Mouse (Mus musculus) G1E (cell line): ENCODE data around the gene Stag1. TPM values are rescaled to one million over a fixed set of nuclear protein-coding genes. Genes with fewer than 3 reads are reported as not detected.

Experiments
- ATAC-seq: 2 replicates; pipeline ENCODE4 v1.8.0; 2016; ENCODE audit warnings: mild to moderate bottlenecking; ENCODE audit not compliant: insufficient number of reproducible peaks, poor library complexity, low FRiP score, severe bottlenecking; ENCODE audit errors: extremely low read depth
- DNase-seq: peaks from one replicate; pipeline ENCODE4 v3.0.0; 2012; ENCODE audit warnings: low spot score
- H3K27me3 ChIP-seq: 2 replicates; pipeline ENCODE4 v1.6.1; 2012; ENCODE audit warnings: mild to moderate bottlenecking, low read length, inconsistent platforms; ENCODE audit not compliant: insufficient read depth
- H3K36me3 ChIP-seq: replicated peaks from 2 replicates; pipeline ENCODE3; 2012; ENCODE audit warnings: mild to moderate bottlenecking, inconsistent platforms
- H3K4me1 ChIP-seq: 2 replicates; pipeline ENCODE4 v1.6.1; 2012; ENCODE audit warnings: low read depth, low read length, inconsistent platforms, mixed read lengths; ENCODE audit not compliant: insufficient read depth
- H3K4me3 ChIP-seq: 2 replicates; pipeline ENCODE4 v1.5.1; 2012; ENCODE audit warnings: low read depth, mild to moderate bottlenecking, inconsistent platforms, low read length, moderate library complexity, mixed read lengths
- H3K9me3 ChIP-seq: replicated peaks from 2 replicates; pipeline ENCODE4 v1.6.1; 2012; ENCODE audit warnings: inconsistent platforms
- CTCF ChIP-seq: IDR thresholded peaks from 2 replicates; pipeline ENCODE4 v1.5.1; 2012; ENCODE audit warnings: low read depth, low read length, inconsistent platforms, mixed read lengths
- GATA1 ChIP-seq: IDR thresholded peaks from 2 replicates; pipeline ENCODE4 v1.6.1; 2012; ENCODE audit warnings: borderline replicate concordance, low read length, inconsistent platforms, mixed read lengths
- GATA2 ChIP-seq: IDR thresholded peaks from 2 replicates; pipeline ENCODE4 v1.6.1; 2012; ENCODE audit warnings: low read depth, low read length, inconsistent platforms, borderline replicate concordance
- POLR2AphosphoS5 ChIP-seq: IDR thresholded peaks from 2 replicates; pipeline ENCODE4 v1.6.1; 2012; ENCODE audit warnings: low read depth, low read length, inconsistent platforms; ENCODE audit not compliant: insufficient replicate concordance
- TAL1 ChIP-seq: conservative IDR thresholded peaks from 2 replicates; pipeline ENCODE4 v1.6.1; 2012; ENCODE audit warnings: low read depth, low read length, inconsistent platforms, mixed read lengths
- polyA plus RNA-seq: library from polyadenylated mRNA; stranded (reverse); fragments of >175 nt; gene quantifications from 2 replicates; pipeline ENCODE4 v1.2.3, GENCODE M21; 2012
- total RNA-seq, 2 experiments: library from RNA; stranded (forward) in 1 of 2; stranded (reverse) in 1 of 2; fragments of 200-1000 nt in 1 of 2; fragments of >200 nt in 1 of 2; fragmentation: Nextera tagmentation in 1 of 2; gene quantifications; 2 replicates each; pipeline ENCODE4 v1.2.3; 2014 to 2017

Stag1 gene
- total and polyA plus RNA-seq, 3 experiments, result 2.9 to 75.4 (median 71.5) TPM

- ATAC-seq (peak; percentile 40; the same call in 1 of the 2 replicates), DNase-seq (no peak)
- TF ChIP-seq POLR2AphosphoS5 (no peak), GATA2 (no peak), CTCF (no peak), GATA1 (no peak), TAL1 (no peak)
- Histone ChIP-seq H3K9me3 (no peaks in the 10 kb centered on the region), H3K4me3 (no peak overlapping the region), H3K36me3 (peaks cover 33% of the 10 kb centered on the region), H3K27me3 (no peaks in the 10 kb centered on the region), H3K4me1 (no peaks in the 10 kb centered on the region)
Observed at GRCm38 (mm10) chr9:100910352-100910751, 312.8 kb downstream of the Stag1 start.

- H3K9me3 ChIP-seq, result no peaks in the 10 kb centered on the region
- DNase-seq, result peak; percentile 7
- H3K27me3 ChIP-seq, result no peaks in the 10 kb centered on the region
- 0 out of 2 replicates have a peak, but pooled peaks have one; percentile 22 for ATAC-seq
- no peaks in the 10 kb centered on the region for H3K4me1 ChIP-seq
- H3K36me3 ChIP-seq, result peaks cover 13% of the 10 kb centered on the region
- TF ChIP-seq CTCF (peak; percentile 8; the same call in 1 of the 2 replicates), GATA1 (no peak), TAL1 (no peak)
- no peak overlapping the region for H3K4me3 ChIP-seq
Observed at GRCm38 (mm10) chr9:100917111-100917510, 319.5 kb downstream of the Stag1 start.

- no peak for TF ChIP-seq GATA1
- Histone ChIP-seq H3K4me1 (no peaks in the 10 kb centered on the region), H3K27me3 (no peaks in the 10 kb centered on the region), H3K36me3 (peaks cover 30% of the 10 kb centered on the region), H3K4me3 (no peak overlapping the region), H3K9me3 (peaks cover 8% of the 10 kb centered on the region; the same call in 1 of the 2 replicates)
- ATAC-seq, result no peak
- DNase-seq, result no peak
Observed at GRCm38 (mm10) chr9:100926629-100927028, 329.0 kb downstream of the Stag1 start.

GRCm38 (mm10) chr9:100942042-100942441, 344.4 kb downstream of the Stag1 start:
- H3K27me3 ChIP-seq, result no peaks in the 10 kb centered on the region
- TF ChIP-seq GATA2, result no peak
- TF ChIP-seq CTCF, result no peak
- TF ChIP-seq GATA1, result no peak
- TF ChIP-seq POLR2AphosphoS5, result no peak
- TF ChIP-seq TAL1, result no peak
- H3K4me1 ChIP-seq, result no peaks in the 10 kb centered on the region
- H3K4me3 ChIP-seq, result no peak overlapping the region
- DNase-seq, result no peak
- peaks cover 17% of the 10 kb centered on the region for H3K36me3 ChIP-seq
- no peaks in the 10 kb centered on the region for H3K9me3 ChIP-seq
- ATAC-seq, result no peak

- H3K27me3 ChIP-seq, result no peaks in the 10 kb centered on the region
- H3K4me1 ChIP-seq, result no peaks in the 10 kb centered on the region
- H3K9me3 ChIP-seq, result no peaks in the 10 kb centered on the region
- ATAC-seq (no peak), DNase-seq (no peak)
- TF ChIP-seq TAL1 (no peak), GATA1 (no peak), GATA2 (no peak)
- peaks cover 24% of the 10 kb centered on the region for H3K36me3 ChIP-seq
- H3K4me3 ChIP-seq, result no peak overlapping the region
Observed at GRCm38 (mm10) chr9:100944677-100945365, 347.2 kb downstream of the Stag1 start.

- peak; percentile 19 for DNase-seq
- ATAC-seq, result peak; percentile 49
- Histone ChIP-seq H3K4me1 (peaks cover 6% of the 10 kb centered on the region), H3K9me3 (no peaks in the 10 kb centered on the region), H3K4me3 (no peak overlapping the region; the same call in 1 of the 2 replicates), H3K27me3 (no peaks in the 10 kb centered on the region), H3K36me3 (peaks cover 37% of the 10 kb centered on the region)
- TF ChIP-seq TAL1, result no peak
- TF ChIP-seq CTCF, result no peak
- no peak for TF ChIP-seq GATA1
- TF ChIP-seq POLR2AphosphoS5, result no peak
- no peak for TF ChIP-seq GATA2
Observed at GRCm38 (mm10) chr9:100951481-100951880, 353.9 kb downstream of the Stag1 start.

- peaks cover 7% of the 10 kb centered on the region for H3K36me3 ChIP-seq
- H3K27me3 ChIP-seq, result no peaks in the 10 kb centered on the region
- TF ChIP-seq TAL1, result 0 out of 2 replicates have a peak, but pooled peaks have one; percentile 35
- TF ChIP-seq POLR2AphosphoS5, result no peak
- no peaks in the 10 kb centered on the region for H3K9me3 ChIP-seq
- DNase-seq (peak; percentile 21), ATAC-seq (peak; percentile 86)
- H3K4me3 ChIP-seq, result no peak overlapping the region; the same call in 1 of the 2 replicates
- H3K4me1 ChIP-seq, result peaks cover 33% of the 10 kb centered on the region
Observed at GRCm38 (mm10) chr9:100962903-100963427, 365.4 kb downstream of the Stag1 start.
